Mouse (Mus musculus): ENCODE data around the gene F12. TPM values are rescaled to one million over a fixed set of nuclear protein-coding genes. Genes with fewer than 3 reads are reported as not detected.
A peak's percentile ranks its signal among the peaks of the same experiment; 100 is the strongest.

The F12 gene
- total and polyA plus RNA-seq, 3 experiments: not detected

GRCm38 (mm10) chr13:55473961-55474360, 47.4 kb upstream of the F12 start:
- no peak overlapping the region for H3K4me3 ChIP-seq (replicated peaks in 1 of 3; ENCODE audit: low read depth in 2 of 3, low read length in 2 of 3, poor library complexity in 1 of 3)
- in situ Hi-C loops (cut with MboI; ENCODE audit: low pct_ligation_motif_present, low pct_unique_long_range_greater_than_20kb, low sequenced_read_pairs) (no loop called here), dilution Hi-C loops (cut with MboI; ENCODE audit: extremely low pct_ligation_motif_present, extremely low pct_unique_long_range_greater_than_20kb, low sequenced_read_pairs) (no loop called here)
- no peak overlapping the region for H3K9ac ChIP-seq (ENCODE audit: insufficient read depth, low read depth)
- TF ChIP-seq CTCF (conservative IDR thresholded peaks at IDR 0.05 in 1 of 2, IDR thresholded peaks at IDR 0.05 in 1 of 2; ENCODE audit: low read depth in 2 of 2, low read length in 2 of 2): peak in 1 of 2 experiments; percentile 24; a peak in 2 of 4 replicates
- TF ChIP-seq CHD1 (IDR thresholded peaks at IDR 0.05; ENCODE audit: low read depth, low read length): no peak
- no peaks in the 10 kb centered on the region for H3K79me2 ChIP-seq (replicated peaks; ENCODE audit: control insufficient read depth, extremely low read depth, insufficient read depth, poor library complexity, severe bottlenecking)
- no peak for DNase-seq (ENCODE audit: extremely low read depth)
- no peak overlapping the region for H3K4me2 ChIP-seq (ENCODE audit: insufficient read depth, low read depth, poor library complexity, severe bottlenecking)
- peaks cover 74% of the 10 kb centered on the region for H3K27me3 ChIP-seq (replicated peaks)
- peaks cover 6 to 33% of the 10 kb centered on the region in 2 experiments; a peak in 3 of 4 replicates for H3K4me1 ChIP-seq (ENCODE audit: control insufficient read depth in 1 of 2, insufficient read depth in 2 of 2)
- H3K27ac ChIP-seq (ENCODE audit: insufficient read depth, low read depth): no peak overlapping the region
- peaks cover 4% of the 10 kb centered on the region for H3K9me3 ChIP-seq (replicated peaks; ENCODE audit: low read length)
- no peaks in the 10 kb centered on the region for H3K36me3 ChIP-seq (replicated peaks in 1 of 2; ENCODE audit: control insufficient read depth in 1 of 2, insufficient read depth in 1 of 2, low read length in 1 of 2)

- Histone ChIP-seq H3K27me3 (replicated peaks) (peaks cover 70% of the 10 kb centered on the region), H3K36me3 (replicated peaks in 1 of 2; ENCODE audit: control insufficient read depth in 1 of 2, insufficient read depth in 1 of 2, low read length in 1 of 2) (no peaks in the 10 kb centered on the region), H3K9ac (ENCODE audit: insufficient read depth, low read depth) (peak overlapping the region; percentile 39), H3K79me2 (replicated peaks; ENCODE audit: control insufficient read depth, extremely low read depth, insufficient read depth, poor library complexity, severe bottlenecking) (no peaks in the 10 kb centered on the region), H3K4me1 (ENCODE audit: control insufficient read depth in 1 of 2, insufficient read depth in 2 of 2) (peaks cover 2 to 30% of the 10 kb centered on the region in 2 experiments; a peak in 3 of 4 replicates), H3K4me3 (replicated peaks in 1 of 3; ENCODE audit: low read depth in 2 of 3, low read length in 2 of 3, poor library complexity in 1 of 3) (peak overlapping the region; percentile 49 to 75 (median 50)), H3K27ac (ENCODE audit: insufficient read depth, low read depth) (no peak overlapping the region), H3K9me3 (replicated peaks; ENCODE audit: low read length) (peaks cover 4% of the 10 kb centered on the region), H3K4me2 (ENCODE audit: insufficient read depth, low read depth, poor library complexity, severe bottlenecking) (peak overlapping the region; percentile 88)
- DNase-seq (ENCODE audit: extremely low read depth): no peak
- in situ Hi-C loops (cut with MboI; ENCODE audit: low pct_ligation_motif_present, low pct_unique_long_range_greater_than_20kb, low sequenced_read_pairs) (no loop called here), dilution Hi-C loops (cut with MboI; ENCODE audit: extremely low pct_ligation_motif_present, extremely low pct_unique_long_range_greater_than_20kb, low sequenced_read_pairs) (no loop called here)
- TF ChIP-seq CHD2 (IDR thresholded peaks at IDR 0.05; ENCODE audit: low read length) (no peak), SIN3A (IDR thresholded peaks at IDR 0.05; ENCODE audit: low read length) (no peak; the same call in none of the 2 replicates), ZNF384 (IDR thresholded peaks at IDR 0.05; ENCODE audit: low read depth, low read length) (0 out of 2 replicates have a peak, but pooled peaks have one; percentile 27), TCF12 (IDR thresholded peaks at IDR 0.05; ENCODE audit: low read depth, low read length) (no peak), E2F4 (IDR thresholded peaks at IDR 0.05; ENCODE audit: insufficient replicate concordance, low read depth, low read length) (no peak), POLR2AphosphoS2 (IDR thresholded peaks at IDR 0.05; ENCODE audit: low read depth, low read length) (no peak), RCOR1 (conservative IDR thresholded peaks at IDR 0.05; ENCODE audit: low read depth, low read length) (no peak), MYC (IDR thresholded peaks at IDR 0.05; ENCODE audit: low read depth, low read length) (peak; percentile 53; the same call in 1 of the 2 replicates), MAFK (IDR thresholded peaks at IDR 0.05; ENCODE audit: insufficient replicate concordance, low read length) (no peak), SMC3 (IDR thresholded peaks at IDR 0.05; ENCODE audit: low read depth, low read length) (peak; percentile 64), CTCF (conservative IDR thresholded peaks at IDR 0.05 in 1 of 2, IDR thresholded peaks at IDR 0.05 in 1 of 2; ENCODE audit: low read depth in 2 of 2, low read length in 2 of 2) (peak in 1 of 2 experiments; percentile 78; a peak in 2 of 4 replicates), EP300 (IDR thresholded peaks at IDR 0.05; ENCODE audit: low read length) (no peak), UBTF (IDR thresholded peaks at IDR 0.05; ENCODE audit: low read depth, low read length) (no peak), RAD21 (IDR thresholded peaks at IDR 0.05; ENCODE audit: low read depth, low read length) (peak; percentile 44), ZMIZ1 (IDR thresholded peaks at IDR 0.05; ENCODE audit: low read depth, low read length) (no peak), TBP (conservative IDR thresholded peaks at IDR 0.05; ENCODE audit: low read depth, low read length) (no peak), ZKSCAN1 (IDR thresholded peaks at IDR 0.05; ENCODE audit: borderline replicate concordance, low read depth, low read length) (no peak), NRF1 (IDR thresholded peaks at IDR 0.05; ENCODE audit: low read depth, low read length) (no peak), ELF1 (IDR thresholded peaks at IDR 0.05; ENCODE audit: low read depth, low read length) (0 out of 2 replicates have a peak, but pooled peaks have one; percentile 25), POLR2A (IDR thresholded peaks at IDR 0.05; ENCODE audit: low read depth, low read length) (no peak), IRF4 (IDR thresholded peaks at IDR 0.05; ENCODE audit: low read depth, low read length) (peak; percentile 55; the same call in 1 of the 2 replicates), CHD1 (IDR thresholded peaks at IDR 0.05; ENCODE audit: low read depth, low read length) (no peak), MAX (IDR thresholded peaks at IDR 0.05; ENCODE audit: low read length) (no peak), KAT2A (IDR thresholded peaks at IDR 0.05; ENCODE audit: insufficient replicate concordance, low read length) (no peak), ZC3H11A (IDR thresholded peaks at IDR 0.05; ENCODE audit: low read depth, low read length) (no peak), GABPA (IDR thresholded peaks at IDR 0.05; ENCODE audit: insufficient replicate concordance, low read depth, low read length) (no peak), USF1 (IDR thresholded peaks at IDR 0.05; ENCODE audit: low read depth, low read length) (no peak), PAX5 (IDR thresholded peaks at IDR 0.05; ENCODE audit: low read length) (no peak), USF2 (conservative IDR thresholded peaks at IDR 0.05; ENCODE audit: low read depth, low read length) (no peak), MXI1 (IDR thresholded peaks at IDR 0.05; ENCODE audit: low read depth, low read length) (no peak), JUN (IDR thresholded peaks at IDR 0.05; ENCODE audit: insufficient read depth, low read depth, low read length) (no peak)
Measured at GRCm38 (mm10) chr13:55473076-55473831, 46.7 kb upstream of the F12 start.

All from CH12.LX (cell line).